Mouse (Mus musculus) cerebellum, postnatal 4 days (tissue): ENCODE measurements around the gene Adgrf5.
"Not testable (repeated sequence)": the region's sequence is repeated elsewhere in the genome, so short reads cannot be mapped to it uniquely, and the experiment has no call there.

Experiments
- DNase-seq, 2 experiments: peaks; one replicate each; pipeline ENCODE4 v3.0.0; 2022; ENCODE audit warnings: low spot score in 2 of 2, mixed read lengths in 1 of 2

The Adgrf5 gene

DNA sequence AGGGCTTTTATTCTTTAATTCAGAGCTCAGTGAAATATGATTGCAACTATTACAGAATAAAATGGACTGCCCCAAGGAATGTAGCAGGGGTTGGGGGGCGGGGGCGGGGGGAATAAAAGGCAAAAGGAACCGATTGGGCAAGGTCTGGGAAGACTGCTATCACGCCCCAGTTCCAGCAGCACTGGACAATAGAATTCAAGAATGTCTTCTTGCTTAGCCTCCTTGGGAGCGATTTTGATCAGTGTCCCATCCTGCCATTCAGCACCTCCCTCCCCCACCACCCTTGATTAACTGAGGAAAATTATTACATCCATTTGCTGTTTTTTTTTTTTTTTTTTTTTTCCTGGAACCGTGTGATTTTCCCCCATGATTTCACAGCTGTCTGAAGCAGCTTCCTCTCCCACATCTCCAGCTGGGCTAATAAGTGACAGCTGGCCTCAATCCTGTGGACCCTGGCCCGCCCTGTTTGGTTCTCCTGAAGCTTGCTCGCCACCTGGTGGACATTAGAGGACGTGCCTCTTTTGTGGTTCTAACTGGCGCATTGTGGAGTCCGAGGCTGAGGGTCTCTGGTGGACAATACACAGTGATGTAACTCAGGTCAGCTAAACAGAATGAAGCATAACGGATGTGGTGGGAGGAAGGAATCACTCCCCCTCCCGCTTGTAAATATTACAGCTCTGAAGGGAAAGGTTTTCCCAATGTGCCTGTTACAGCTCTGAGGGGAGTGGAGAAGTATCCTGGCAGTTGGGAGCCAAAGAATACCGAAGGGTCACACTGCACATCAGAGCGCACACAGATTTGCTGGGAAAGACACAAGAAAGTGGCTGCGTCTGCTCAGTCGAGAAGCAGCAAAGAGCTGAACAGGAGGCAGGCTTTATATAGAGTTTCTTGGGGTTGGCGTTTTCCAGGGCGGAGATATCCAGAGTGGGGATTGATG is 100.3 kb downstream of the Adgrf5 start:
- DNase-seq, result peak; percentile 71 to 85

DNA sequence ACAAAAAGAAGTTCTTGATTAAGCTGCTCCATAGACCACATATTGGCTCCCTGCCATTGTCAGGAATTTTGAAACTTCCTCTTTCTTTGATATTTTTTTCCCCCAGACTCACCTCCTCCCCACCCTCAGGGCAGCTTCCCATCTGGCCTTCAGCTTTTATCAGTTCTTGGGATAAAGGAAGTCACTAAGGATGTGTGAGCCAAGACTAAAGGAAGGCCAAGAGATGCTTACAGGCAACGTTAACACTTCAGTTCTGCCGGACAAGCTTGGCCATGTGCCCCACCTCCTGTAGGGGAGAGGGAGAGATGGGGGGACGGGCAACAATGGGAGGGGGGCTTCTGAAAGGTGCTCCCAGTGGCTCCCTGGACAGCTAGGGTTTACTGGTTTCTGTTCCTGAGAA is 109.8 kb downstream of the Adgrf5 start:
- no peak for DNase-seq

DNA sequence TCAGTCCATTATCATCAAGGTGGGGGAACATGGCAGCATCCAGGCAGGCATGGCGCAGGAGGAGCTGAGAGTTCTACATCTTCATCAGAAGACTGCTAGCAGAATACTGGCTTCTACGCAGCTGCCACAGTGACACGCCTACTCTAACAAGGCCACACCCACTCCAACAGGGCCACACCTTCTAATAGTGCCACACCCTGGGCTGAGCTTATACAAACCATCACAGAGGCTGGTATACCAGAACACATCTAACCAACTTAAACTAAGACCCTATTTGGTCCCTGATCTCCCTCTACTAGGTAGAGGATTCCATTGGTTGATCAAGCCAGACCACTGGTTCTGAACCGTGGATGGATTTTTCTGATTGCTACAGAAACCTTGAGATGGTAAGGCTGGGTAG is 112.3 kb downstream of the Adgrf5 start:
- DNase-seq, result no peak

DNA sequence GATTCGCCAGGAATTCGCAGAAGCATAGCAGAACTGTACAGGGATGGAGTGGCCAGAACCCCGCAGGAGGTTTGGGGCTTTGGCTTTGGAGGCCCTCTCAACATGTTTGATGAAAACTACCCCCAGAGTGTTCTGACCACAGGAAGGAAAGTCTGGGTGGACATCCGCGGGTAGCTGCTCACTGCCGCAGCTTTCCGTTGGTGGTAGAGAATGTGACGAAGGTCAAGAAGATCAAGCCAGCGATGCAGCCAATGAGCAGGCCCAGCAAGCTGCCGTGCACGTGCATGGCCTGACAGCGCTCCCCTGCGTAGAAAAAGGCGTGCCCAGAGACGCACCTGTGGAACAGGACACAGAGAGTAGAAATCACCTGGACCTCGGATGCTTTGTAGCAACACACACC is 114.5 kb downstream of the Adgrf5 start:
- no peak for DNase-seq

DNA sequence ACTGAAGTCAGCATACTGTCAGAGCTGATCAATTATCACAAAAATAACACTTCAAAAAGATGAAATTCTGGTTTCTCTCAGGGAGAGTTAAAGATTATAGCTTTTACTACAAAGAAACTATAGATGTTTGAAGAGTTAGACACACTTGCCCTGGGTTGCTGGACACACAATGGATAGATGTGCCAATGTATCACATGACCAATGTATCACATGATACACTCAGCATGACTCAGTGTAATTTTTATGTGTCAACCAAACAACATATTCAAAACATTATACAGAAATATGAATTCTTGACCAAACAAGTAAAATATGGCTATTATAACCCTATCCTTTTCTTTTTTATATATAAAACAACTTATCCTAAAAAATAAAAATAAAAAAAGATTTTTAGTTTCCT is 117.4 kb downstream of the Adgrf5 start:
- DNase-seq, result no peak

DNA sequence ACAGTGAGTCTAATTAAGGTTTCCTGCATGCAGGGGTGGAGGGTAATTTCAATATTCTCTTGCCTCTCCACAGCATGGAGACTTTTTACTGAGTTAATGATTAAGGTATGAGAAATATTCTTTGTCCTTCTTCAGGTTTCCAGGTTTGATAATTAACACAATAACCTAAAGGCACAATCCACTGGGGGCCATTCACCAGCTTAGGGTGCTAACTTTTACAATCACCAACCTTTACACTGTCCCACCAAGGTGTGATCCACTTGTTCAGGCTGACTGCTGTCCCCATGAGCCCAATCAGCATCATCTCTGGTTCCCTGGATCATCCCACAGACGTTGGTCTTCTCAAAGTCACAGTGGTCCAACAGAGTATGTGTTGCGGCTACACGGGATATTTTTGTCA is 125.7 kb downstream of the Adgrf5 start:
- no peak for DNase-seq

DNA sequence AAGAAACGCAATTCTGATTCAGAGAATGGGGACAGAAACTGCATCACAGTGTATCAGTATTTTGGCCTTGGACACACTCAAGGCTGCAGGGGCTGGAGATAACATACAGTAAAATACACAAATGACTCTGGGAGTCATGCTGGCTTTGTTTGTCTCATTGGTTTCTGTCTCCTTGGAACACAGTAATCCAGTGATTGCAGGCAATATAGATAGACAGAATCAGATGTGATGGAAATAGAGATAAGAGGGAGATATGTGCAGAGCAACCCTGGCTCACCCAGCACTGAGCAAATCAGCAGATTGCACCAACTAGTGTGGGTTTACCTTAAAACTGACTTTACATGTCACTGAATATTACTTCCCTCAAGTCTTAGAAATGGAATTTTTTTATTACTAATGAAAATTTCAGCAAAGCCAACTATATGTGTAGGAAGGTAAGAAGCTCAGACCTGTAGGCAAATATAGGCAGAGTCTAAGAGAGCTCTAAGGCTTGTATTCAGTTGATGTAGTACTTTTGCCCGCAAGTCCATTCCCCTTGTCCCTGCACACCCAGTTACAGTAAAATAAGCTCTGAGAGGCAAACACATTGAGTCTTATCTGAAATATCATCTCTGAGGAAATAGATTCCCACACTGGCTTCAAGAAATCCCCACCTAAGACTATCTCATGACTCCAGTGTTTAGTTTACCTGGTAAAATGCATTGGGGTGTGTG is 128.3 kb downstream of the Adgrf5 start:
- no peak for DNase-seq

DNA sequence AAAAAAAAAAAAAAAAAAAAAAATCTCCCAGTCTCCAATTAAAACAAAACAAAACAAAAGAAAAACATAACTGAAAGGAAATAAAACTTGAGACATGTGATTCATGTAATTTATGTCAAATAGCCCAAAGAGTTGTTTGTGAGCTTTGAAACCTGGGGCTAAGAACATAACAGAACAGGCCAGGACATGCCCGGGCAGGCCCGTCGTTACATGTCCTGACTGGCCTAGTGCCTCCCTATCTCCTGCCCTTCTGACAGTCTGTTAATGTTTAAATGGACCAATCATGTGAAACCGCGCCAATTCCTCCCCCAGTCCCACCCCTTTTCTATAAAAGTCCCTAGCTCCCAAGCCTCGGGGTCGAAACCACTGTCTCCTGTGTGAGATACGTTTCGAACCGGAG is 130.1 kb downstream of the Adgrf5 start:
- DNase-seq, result not testable (repeated sequence)

DNA sequence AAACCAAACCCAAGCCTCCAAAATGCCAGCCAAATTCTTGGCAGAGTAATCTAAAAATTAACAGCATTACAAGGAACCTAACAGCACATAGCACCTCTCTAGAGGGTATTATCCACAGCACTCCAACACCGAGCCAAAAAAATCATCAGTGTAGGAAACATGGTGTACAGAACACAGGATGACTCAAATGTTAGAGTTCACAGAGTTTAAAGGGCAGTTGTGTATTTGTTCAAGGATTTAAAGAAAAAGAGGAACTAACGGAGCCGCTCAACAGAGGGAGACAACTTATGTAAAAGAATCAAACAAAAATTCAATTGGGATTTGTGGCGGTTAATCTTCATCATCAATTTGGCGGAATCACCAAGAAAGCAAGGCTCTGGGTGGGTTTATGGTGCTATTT is 135.3 kb downstream of the Adgrf5 start:
- DNase-seq, result no peak

DNA sequence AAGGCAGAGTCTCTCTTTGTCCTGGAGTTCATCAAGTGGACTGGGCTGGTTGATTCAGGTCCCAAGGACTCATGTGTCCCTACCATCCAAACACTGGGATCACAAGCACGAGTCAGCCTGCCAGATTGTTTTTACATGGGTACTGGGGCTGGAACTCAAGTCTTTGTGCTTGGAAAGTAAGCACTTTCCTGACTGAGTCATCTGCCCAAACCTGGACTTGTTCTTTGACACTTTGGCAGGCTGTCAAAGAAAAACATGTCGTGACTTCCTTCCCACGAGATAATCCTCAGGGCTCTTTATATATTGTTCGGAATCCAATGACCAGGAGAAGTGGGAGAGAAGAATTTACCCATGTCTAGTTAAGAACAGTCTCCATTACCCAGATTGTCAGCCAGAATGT is 137.3 kb downstream of the Adgrf5 start:
- DNase-seq, result no peak

DNA sequence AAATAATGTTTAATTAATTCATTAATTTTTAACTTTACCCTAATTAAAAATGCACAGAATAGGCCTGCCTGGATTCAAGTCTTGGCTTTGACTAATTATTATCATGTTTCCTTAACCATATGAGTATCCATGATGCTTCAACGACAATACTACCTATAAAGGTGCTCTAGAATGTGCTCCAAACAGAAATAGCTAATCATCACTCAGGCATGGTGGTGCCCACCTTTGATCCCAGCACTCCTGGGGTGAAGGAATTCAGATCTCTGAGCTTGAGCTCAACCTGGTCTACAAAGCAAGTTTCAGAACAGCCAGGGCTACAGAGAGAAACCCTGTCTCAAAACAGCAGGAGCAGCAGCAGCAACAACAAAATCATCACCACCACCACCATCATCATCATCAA is 140.3 kb downstream of the Adgrf5 start:
- no peak for DNase-seq

DNA sequence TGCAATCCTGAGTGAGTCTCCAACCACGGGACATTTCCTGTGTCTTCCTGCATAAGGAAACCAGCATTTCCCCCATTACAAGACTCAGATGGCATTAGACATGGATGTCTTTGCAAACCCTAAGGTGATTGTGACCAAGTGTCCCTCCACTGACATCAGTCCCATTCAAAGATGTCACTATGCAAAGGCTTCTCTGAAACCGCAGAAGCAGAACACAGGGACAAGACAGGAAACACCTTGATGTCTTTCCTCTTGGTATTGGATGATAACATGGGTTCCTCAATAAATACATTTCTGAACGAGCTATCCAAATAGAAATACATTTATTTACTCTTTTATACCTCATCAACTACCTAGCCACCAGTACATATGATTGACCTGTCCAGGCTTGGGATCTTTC is 141.0 kb downstream of the Adgrf5 start:
- no peak for DNase-seq

DNA sequence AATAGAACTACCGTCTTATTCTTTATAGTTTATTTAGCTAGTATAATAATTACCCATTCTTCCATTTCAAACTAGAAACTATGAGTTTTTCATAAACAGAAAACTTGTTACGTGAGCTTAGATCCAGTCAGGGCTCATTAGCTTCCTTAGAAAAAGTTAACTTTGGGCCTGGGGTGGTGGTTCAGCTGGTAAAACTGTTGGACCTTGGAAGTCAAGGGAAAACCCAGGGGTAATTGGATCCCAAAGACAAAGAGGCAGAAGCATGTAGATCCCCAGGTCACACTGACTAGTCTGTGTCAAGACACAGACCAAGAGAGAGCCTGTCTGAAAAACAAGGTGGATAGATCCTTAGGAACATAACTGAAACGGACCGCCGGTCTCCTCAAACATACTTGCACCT is 141.4 kb downstream of the Adgrf5 start:
- DNase-seq, result no peak

DNA sequence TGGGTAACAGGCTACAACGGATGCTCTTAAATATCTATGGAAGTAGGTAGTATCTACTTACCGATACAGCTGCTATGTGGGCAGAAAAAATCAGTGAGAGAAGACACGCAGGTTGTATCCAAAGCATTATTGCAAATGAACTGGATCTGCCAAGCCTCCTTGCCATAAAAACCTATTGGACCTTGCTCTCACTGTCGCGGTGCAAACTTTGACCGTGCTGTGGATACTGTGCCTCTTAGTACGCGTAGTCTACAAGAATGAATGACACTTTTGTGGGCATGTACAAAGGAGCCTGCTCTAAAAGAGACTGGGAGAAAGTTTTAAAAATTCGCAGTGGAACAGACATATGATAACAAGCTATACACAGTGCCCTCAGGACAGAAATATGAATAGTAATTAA is 142.3 kb downstream of the Adgrf5 start, which contains the start of gene Mep1a:
Gene Mep1a (minus strand): TSS at position 221 of the 400 bp plus-strand sequence.
- DNase-seq, result no peak

DNA sequence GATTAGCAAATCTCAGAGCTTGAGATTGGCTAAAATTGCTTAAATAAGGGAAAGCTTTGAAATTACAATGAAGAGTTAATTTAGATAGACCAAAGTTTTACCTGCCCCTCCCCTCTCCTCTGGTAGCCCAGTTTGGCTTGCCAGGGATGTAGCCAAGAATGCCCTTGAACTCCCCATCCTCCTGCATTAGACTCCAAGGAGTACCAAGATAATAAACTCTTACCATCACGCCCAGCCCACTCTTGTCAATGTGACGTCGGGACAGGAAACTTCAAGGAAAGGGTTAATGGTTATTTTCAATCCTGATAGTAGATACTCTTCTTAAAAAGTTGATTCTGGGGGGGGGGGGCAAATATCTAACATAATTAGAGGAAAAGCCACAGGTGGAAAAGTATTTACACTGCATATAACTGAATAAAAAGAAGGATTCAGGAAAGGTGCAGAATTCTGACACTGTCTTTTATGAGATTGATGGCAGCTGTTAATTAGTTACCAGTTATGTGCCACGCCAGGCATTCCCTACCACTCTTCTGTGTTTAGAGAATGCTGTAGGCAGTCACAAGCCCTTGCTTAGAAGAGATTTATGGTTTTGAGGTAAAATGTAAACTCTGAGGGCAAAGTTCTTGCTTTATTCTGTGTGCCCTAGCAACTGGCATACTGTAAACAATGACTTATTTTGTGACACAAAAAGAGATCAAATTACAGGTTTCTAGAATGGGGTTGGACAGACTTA is 143.8 kb downstream of the Adgrf5 start:
- no peak for DNase-seq

DNA sequence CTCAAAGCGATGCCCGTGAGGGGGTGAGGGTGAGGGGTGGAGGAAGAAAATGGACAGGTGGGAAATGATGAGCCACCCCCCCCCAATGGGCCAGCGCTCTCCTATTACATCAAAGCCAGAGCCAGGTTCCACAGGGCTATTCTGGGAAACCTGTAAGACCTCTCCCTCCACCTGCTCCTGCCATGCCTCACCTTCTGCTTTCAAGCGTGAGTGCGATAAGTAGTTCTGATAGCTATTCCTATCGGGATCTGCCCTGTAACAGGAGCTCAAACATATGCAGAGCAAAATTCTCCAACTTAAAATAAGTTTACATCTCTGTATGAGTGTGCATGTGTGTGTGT is 144.3 kb downstream of the Adgrf5 start:
- no peak for DNase-seq
